Mouse (Mus musculus) E14TG2a.4 (cell line): Measurements from ENCODE around the gene Abcg1.

Experiments
- H3K27me3 ChIP-seq: 2 replicates; pipeline ENCODE4 v1.6.1; 2014; ENCODE audit warnings: low read length, control low read depth; ENCODE audit not compliant: insufficient read depth
- H3K36me3 ChIP-seq: 2 replicates; pipeline ENCODE4 v1.6.1; 2014; ENCODE audit warnings: low read length, control low read depth; ENCODE audit not compliant: insufficient read depth
- H3K4me1 ChIP-seq: replicated peaks from 2 replicates; pipeline ENCODE4 v1.6.1; 2014; ENCODE audit warnings: low read depth, low read length, control low read depth
- H3K4me3 ChIP-seq: replicated peaks from 2 replicates; pipeline ENCODE4 v1.5.1; 2014; ENCODE audit warnings: mild to moderate bottlenecking, low read length
- H3K9me3 ChIP-seq: 2 replicates; pipeline ENCODE4 v1.6.1; 2014; ENCODE audit warnings: low read length, control low read depth
- CTCF ChIP-seq: conservative IDR thresholded peaks from 2 replicates; pipeline ENCODE4 v1.5.1; 2014; ENCODE audit warnings: low read length
- NANOG ChIP-seq: IDR thresholded peaks from 2 replicates; pipeline ENCODE4 v1.6.1; 2014; ENCODE audit warnings: borderline replicate concordance, low read length, mixed read lengths
- POU5F1 ChIP-seq: IDR thresholded peaks from 2 replicates; pipeline ENCODE4 v1.6.1; 2014; ENCODE audit warnings: low read length, borderline replicate concordance

Abcg1 gene

GRCm38 (mm10) chr17:31095570-31095969 is 38.1 kb downstream of the Abcg1 start:
- TF ChIP-seq NANOG, result no peak
- no peak for TF ChIP-seq POU5F1
- TF ChIP-seq CTCF, result no peak
- peaks cover 3% of the 10 kb centered on the region; the same call in 1 of the 2 replicates for H3K36me3 ChIP-seq
- H3K4me1 ChIP-seq, result peaks cover 23% of the 10 kb centered on the region
- H3K4me3 ChIP-seq, result no peak overlapping the region
- H3K9me3 ChIP-seq, result no peaks in the 10 kb centered on the region
- H3K27me3 ChIP-seq, result no peaks in the 10 kb centered on the region; the same call in 1 of the 2 replicates

GRCm38 (mm10) chr17:31096893-31097292 is 39.4 kb downstream of the Abcg1 start:
- peaks cover 23% of the 10 kb centered on the region for H3K4me1 ChIP-seq
- no peaks in the 10 kb centered on the region; the same call in 1 of the 2 replicates for H3K27me3 ChIP-seq
- peaks cover 3% of the 10 kb centered on the region; the same call in 1 of the 2 replicates for H3K36me3 ChIP-seq
- TF ChIP-seq NANOG, result no peak
- TF ChIP-seq CTCF, result no peak
- TF ChIP-seq POU5F1, result no peak
- no peak overlapping the region for H3K4me3 ChIP-seq
- no peaks in the 10 kb centered on the region for H3K9me3 ChIP-seq

DNA sequence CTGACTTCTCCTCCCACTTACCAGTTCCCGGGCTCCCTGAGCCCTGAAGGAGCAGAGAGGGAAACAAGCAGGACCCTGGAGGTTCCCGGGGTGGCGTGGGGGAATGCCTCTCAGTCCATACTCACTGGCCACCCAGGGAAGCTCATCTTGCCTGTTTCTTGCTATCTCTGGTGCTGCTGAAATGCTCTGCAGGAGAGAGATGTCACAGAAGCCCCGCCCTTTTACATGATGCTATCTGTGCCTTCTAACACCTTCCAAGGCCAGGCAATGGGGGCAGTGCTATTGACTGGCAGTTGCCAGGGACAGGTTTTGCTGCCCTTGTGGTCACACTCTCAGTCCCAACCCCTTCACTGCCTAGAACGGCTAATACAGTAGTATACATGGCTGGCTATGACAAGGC is 41.3 kb downstream of the Abcg1 start:
- Histone ChIP-seq H3K36me3 (peaks cover 9% of the 10 kb centered on the region), H3K27me3 (no peaks in the 10 kb centered on the region; the same call in 1 of the 2 replicates), H3K9me3 (0 out of 2 replicates have a peak, but pooled peaks cover 4% of the 10 kb centered on the region), H3K4me1 (peaks cover 23% of the 10 kb centered on the region), H3K4me3 (no peak overlapping the region)
- TF ChIP-seq NANOG (no peak), CTCF (no peak), POU5F1 (no peak)

DNA sequence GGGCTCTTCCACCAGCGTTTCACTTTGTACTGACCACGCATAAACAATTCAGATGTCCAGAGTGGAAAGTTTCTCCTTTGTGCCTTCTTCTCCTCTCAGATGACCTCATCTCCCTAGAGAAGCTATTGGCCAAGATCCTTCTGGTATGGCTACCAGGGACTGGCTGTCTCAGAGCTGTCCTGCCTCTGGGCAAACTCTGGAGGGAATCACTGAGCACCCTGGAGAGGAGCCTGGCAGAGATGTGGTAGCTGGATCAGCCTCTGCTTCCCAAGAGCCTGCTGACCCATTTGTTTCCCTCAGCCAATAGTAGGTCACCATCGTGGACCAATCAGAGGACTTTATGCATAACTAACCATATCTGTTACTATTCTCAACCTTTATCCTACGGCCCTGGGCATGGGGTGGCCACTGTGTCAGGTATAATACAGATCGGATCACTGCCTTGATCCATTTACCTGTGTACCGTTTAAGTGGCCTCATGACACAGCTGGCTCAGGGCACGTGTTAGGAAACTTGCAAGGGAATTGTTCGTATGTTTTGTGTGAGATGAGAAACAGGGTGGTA is 45.6 kb downstream of the Abcg1 start:
- Histone ChIP-seq H3K27me3 (no peaks in the 10 kb centered on the region; the same call in 1 of the 2 replicates), H3K4me3 (no peak overlapping the region), H3K9me3 (peaks cover 9% of the 10 kb centered on the region; the same call in 1 of the 2 replicates), H3K36me3 (peaks cover 21% of the 10 kb centered on the region), H3K4me1 (peaks cover 20% of the 10 kb centered on the region)
- TF ChIP-seq CTCF, result no peak
- TF ChIP-seq POU5F1, result no peak
- TF ChIP-seq NANOG, result no peak

GRCm38 (mm10) chr17:31103823-31104222 is 46.3 kb downstream of the Abcg1 start:
- no peaks in the 10 kb centered on the region; the same call in 1 of the 2 replicates for H3K27me3 ChIP-seq
- peaks cover 27% of the 10 kb centered on the region for H3K4me1 ChIP-seq

DNA sequence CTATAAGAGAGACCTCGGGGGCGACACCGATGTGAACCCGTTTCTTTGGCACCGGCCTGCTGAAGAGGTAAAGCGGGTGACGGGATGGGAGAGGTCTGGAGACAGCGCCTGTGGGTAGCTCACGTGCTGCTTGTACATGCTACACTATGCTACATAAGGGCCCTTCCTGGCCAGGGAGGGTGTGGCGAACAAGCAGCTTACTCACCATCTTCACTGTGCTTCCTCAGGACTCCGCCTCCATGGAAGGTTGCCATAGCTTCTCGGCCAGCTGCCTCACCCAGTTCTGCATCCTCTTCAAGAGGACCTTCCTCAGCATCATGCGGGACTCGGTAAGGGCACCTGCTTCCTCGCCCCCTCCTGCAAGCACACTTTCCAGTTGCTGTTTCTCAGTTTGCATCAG is 50.9 kb downstream of the Abcg1 start:
- Histone ChIP-seq H3K9me3 (peaks cover 9% of the 10 kb centered on the region; the same call in 1 of the 2 replicates), H3K4me3 (no peak overlapping the region; the same call in 1 of the 2 replicates), H3K27me3 (no peaks in the 10 kb centered on the region), H3K36me3 (peaks cover 48% of the 10 kb centered on the region), H3K4me1 (peaks cover 61% of the 10 kb centered on the region)
- TF ChIP-seq NANOG (no peak), CTCF (no peak), POU5F1 (no peak)

More at GRCm38 (mm10) chr17:31103823-31104222, 46.3 kb downstream of the Abcg1 start:
- TF ChIP-seq NANOG (no peak), POU5F1 (no peak), CTCF (no peak)
- H3K4me3 ChIP-seq, result no peak overlapping the region
- H3K36me3 ChIP-seq, result peaks cover 25% of the 10 kb centered on the region
- H3K9me3 ChIP-seq, result peaks cover 9% of the 10 kb centered on the region; the same call in 1 of the 2 replicates

DNA sequence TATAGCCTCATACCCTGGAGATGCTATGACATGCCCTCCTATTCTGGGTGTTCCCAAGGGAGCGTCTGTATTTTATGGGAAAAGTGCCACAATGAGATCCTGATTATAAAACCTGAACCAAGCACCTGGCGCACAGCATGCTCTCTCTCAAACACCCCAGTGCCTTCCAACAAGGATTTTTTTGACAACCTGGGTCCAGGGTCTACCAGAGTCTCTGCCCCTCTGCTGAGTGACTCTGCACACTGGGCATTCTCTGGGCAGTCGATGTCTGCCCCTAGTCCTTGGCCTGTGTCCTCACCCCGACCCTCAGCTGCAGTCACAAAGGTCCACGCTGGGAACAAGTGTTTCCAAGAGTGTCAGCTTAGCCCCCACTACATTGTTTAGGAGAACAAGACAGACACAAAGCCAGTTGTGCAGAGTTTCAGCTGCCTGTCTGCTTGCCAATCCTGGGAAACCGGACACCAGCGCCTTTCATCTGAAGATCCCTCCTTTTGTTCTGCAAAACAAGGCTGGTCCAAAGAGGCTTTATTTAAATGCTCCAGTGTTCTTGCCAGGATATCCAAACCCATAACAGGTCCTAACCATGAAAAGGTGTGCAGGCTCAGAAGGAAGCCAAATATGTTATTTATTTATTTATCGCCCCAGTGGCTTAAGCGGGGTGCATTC is 55.8 kb downstream of the Abcg1 start:
- TF ChIP-seq CTCF (no peak), NANOG (peak; percentile 6; the same call in 1 of the 2 replicates)

GRCm38 (mm10) chr17:31116063-31116462 is 58.6 kb downstream of the Abcg1 start:
- Histone ChIP-seq H3K36me3 (peaks cover 16% of the 10 kb centered on the region), H3K4me3 (peak overlapping the region; percentile 32; the same call in 1 of the 2 replicates), H3K27me3 (0 out of 2 replicates have a peak, but pooled peaks cover 2% of the 10 kb centered on the region), H3K4me1 (peaks cover 79% of the 10 kb centered on the region), H3K9me3 (no peaks in the 10 kb centered on the region)
- no peak for TF ChIP-seq NANOG
- no peak for TF ChIP-seq POU5F1
- no peak for TF ChIP-seq CTCF

More for the DNA sequence above, 55.8 kb downstream of the Abcg1 start:
- Histone ChIP-seq H3K4me3 (peak overlapping the region; percentile 55), H3K27me3 (0 out of 2 replicates have a peak, but pooled peaks cover 2% of the 10 kb centered on the region), H3K4me1 (peaks cover 87% of the 10 kb centered on the region), H3K9me3 (no peaks in the 10 kb centered on the region), H3K36me3 (peaks cover 34% of the 10 kb centered on the region)
